Mouse (Mus musculus) brain, embryonic 14.5 days (tissue): ENCODE results near the gene Ly86.

Experiments
- CTCF ChIP-seq: fragments of 200-500 bp; IDR thresholded peaks from 2 replicates; pipeline ENCODE4 v1.5.1; 2012; ENCODE audit warnings: inconsistent platforms, mild to moderate bottlenecking, moderate library complexity, borderline replicate concordance; ENCODE audit not compliant: insufficient read depth, insufficient read length; ENCODE audit errors: extremely low read depth
- POLR2A ChIP-seq: fragments of 200-500 bp; IDR thresholded peaks from 2 replicates; pipeline ENCODE4 v1.6.1; 2012; ENCODE audit warnings: mild to moderate bottlenecking, inconsistent platforms, borderline replicate concordance; ENCODE audit not compliant: poor library complexity, insufficient read depth, insufficient read length, severe bottlenecking; ENCODE audit errors: extremely low read depth

- no peak for TF ChIP-seq POLR2A
- no peak for TF ChIP-seq CTCF
Measured at GRCm38 (mm10) chr13:37465710-37466109, 120.7 kb downstream of the Ly86 start.
